Mouse (Mus musculus): ENCODE data around the gene Bet1. TPM values are rescaled to one million over a fixed set of nuclear protein-coding genes. Genes with fewer than 3 reads are reported as not detected.

Bet1 gene
- polyA plus RNA-seq, 1 experiment from 2014 or later: 39.1 TPM

Other genes with a start within 250 kb of the Bet1 start
- 0.29 and 1.00 TPM in 2 replicates for gene Tfpi2, start 98.1 kb downstream of the Bet1 start, polyA plus RNA-seq (2015; fragmentation: Nextera tagmentation; extraction: Ambion mirVana)
- not detected in 2 replicates for gene Gngt1, start 93.2 kb downstream of the Bet1 start, polyA plus RNA-seq (2015; fragmentation: Nextera tagmentation; extraction: Ambion mirVana)
- gene Gng11, start 83.1 kb downstream of the Bet1 start, polyA plus RNA-seq (2015; fragmentation: Nextera tagmentation; extraction: Ambion mirVana): 32.6 and 35.2 TPM in 2 replicates

Measured in hindbrain, embryonic 13.5 days (tissue).